ENCODE assay signal across 9 mouse cellular contexts in genomic region chr4:74012700-74013099, GRCm38 (mm10). TPM values are rescaled to one million over a fixed set of nuclear protein-coding genes. Genes with fewer than 3 reads are reported as not detected.
DNase-seq lines count a peak whose midpoint lies in the region; ATAC-seq and TF ChIP-seq lines count a peak whose summit lies in the region.
"Had no signal": no experiment of that assay in that cellular context is flagged by ENCODE, and none has a peak within 500 bp of the region (broad histone marks: within the 10 kb centered on the region; RNA-seq: fewer than 3 reads in every experiment).

No protein-coding gene starts in this region.

- no peaks in the 10 kb centered on the region for H3K9me3 ChIP-seq in heart, embryonic 16.5 days (replicated peaks; ENCODE audit: control insufficient read depth, low read length)
- no peaks in the 10 kb centered on the region for H3K9me3 ChIP-seq in forebrain, postnatal 0 days (ENCODE audit: low read length)
- H3K9me3 ChIP-seq in midbrain, embryonic 13.5 days = no peaks in the 10 kb centered on the region

- no peak overlapping the region for H3K27ac ChIP-seq in heart, embryonic 16.5 days (ENCODE audit: low read length)
- peak overlapping the region; percentile 93 for H3K27ac ChIP-seq in forebrain, postnatal 0 days (ENCODE audit: low read depth, low read length)
- H3K27ac ChIP-seq in midbrain, embryonic 13.5 days = peak overlapping the region; percentile 88
- H3K27ac ChIP-seq: liver, embryonic 14.5 days had no signal

- peaks cover 5% of the 10 kb centered on the region; the same call in 1 of the 2 replicates for H3K4me1 ChIP-seq in heart, embryonic 16.5 days (ENCODE audit: control insufficient read depth, insufficient read depth, low read length)
- H3K4me1 ChIP-seq in forebrain, postnatal 0 days (ENCODE audit: insufficient read depth) = no peaks in the 10 kb centered on the region
- peaks cover 22% of the 10 kb centered on the region for H3K4me1 ChIP-seq in midbrain, embryonic 13.5 days (replicated peaks)

- DNase-seq in heart, postnatal 4 days = no peak
- peak; percentile 52 for DNase-seq in brain, adult 2 months (ENCODE audit: low read depth, low spot score)
- DNase-seq in forebrain, postnatal 0 days = peak; percentile 66
- no peak for DNase-seq in thymus, postnatal 4 days
- no peak for DNase-seq in kidney, postnatal 25 days

- no peak for ATAC-seq in heart, embryonic 16.5 days (replicated peaks; ENCODE audit: extremely low read depth, insufficient read depth, low FRiP score)
- peak; percentile 43 for ATAC-seq in forebrain, postnatal 0 days
- ATAC-seq in midbrain, embryonic 13.5 days = peak; percentile 2; the same call in 1 of the 2 replicates
- no peak for ATAC-seq in inflammation-experienced regulatory T-cells, adult 6 months

- TF ChIP-seq CTCF in forebrain, postnatal 0 days (IDR thresholded peaks at IDR 0.05; ENCODE audit: low read depth) = no peak

- peaks cover 11% of the 10 kb centered on the region for H3K27me3 ChIP-seq in heart, embryonic 16.5 days (ENCODE audit: control insufficient read depth, insufficient read depth, low read length)
- H3K27me3 ChIP-seq in forebrain, postnatal 0 days (ENCODE audit: insufficient read depth, low read length) = no peaks in the 10 kb centered on the region
- H3K27me3 ChIP-seq in midbrain, embryonic 13.5 days = no peaks in the 10 kb centered on the region

- no peaks in the 10 kb centered on the region for H3K36me3 ChIP-seq in heart, embryonic 16.5 days (ENCODE audit: control insufficient read depth, insufficient read depth)
- H3K36me3 ChIP-seq in forebrain, postnatal 0 days (ENCODE audit: insufficient read depth) = no peaks in the 10 kb centered on the region
- H3K36me3 ChIP-seq in midbrain, embryonic 13.5 days = no peaks in the 10 kb centered on the region

- peak overlapping the region; percentile 62 for H3K4me3 ChIP-seq in heart, embryonic 16.5 days (ENCODE audit: low read length)
- H3K4me3 ChIP-seq in forebrain, postnatal 0 days (ENCODE audit: low read depth, low read length) = peak overlapping the region; percentile 43
- H3K4me3 ChIP-seq in midbrain, embryonic 13.5 days (replicated peaks) = peak overlapping the region; percentile 62

- WGBS in heart, embryonic 16.5 days = 39% methylated on average over 4 of the region's 4 CpGs
- WGBS in forebrain, postnatal 0 days = 30% methylated on average over 4 of the region's 4 CpGs
- WGBS in midbrain, embryonic 13.5 days = 38% methylated on average over 4 of the region's 4 CpGs

- peak overlapping the region; percentile 82 for H3K4me2 ChIP-seq in heart, embryonic 16.5 days (ENCODE audit: low read depth, low read length)
- peak overlapping the region; percentile 72 for H3K4me2 ChIP-seq in forebrain, postnatal 0 days (ENCODE audit: low read depth)
- peak overlapping the region; percentile 77 for H3K4me2 ChIP-seq in midbrain, embryonic 13.5 days (replicated peaks)

- no peak overlapping the region; the same call in 1 of the 2 replicates for H3K9ac ChIP-seq in heart, embryonic 16.5 days (ENCODE audit: low read length)
- H3K9ac ChIP-seq in forebrain, postnatal 0 days = peak overlapping the region; percentile 86
- peak overlapping the region; percentile 84 for H3K9ac ChIP-seq in midbrain, embryonic 13.5 days (replicated peaks)
- H3K9ac ChIP-seq: liver, embryonic 14.5 days had no signal

RNA-seq across cellular contexts. Expression of gene Frmd3, which starts 0.5 kb away (rescaled TPM):
- polyA plus RNA-seq in heart, embryonic 16.5 days (2015; fragmentation: Nextera tagmentation; extraction: Ambion mirVana) = 0.25 and 0.32 TPM in 2 replicates
- under 1 TPM; 0.16 to 0.19 TPM for total RNA-seq in heart, postnatal 4 days (2021)
- 28.1 and 32.9 TPM in 2 replicates for total RNA-seq in forebrain, postnatal 0 days (2014; rRNA removed)
- 20.4 and 29.7 TPM in 2 replicates for polyA plus RNA-seq in forebrain, postnatal 0 days (2015; fragmentation: Nextera tagmentation; extraction: Ambion mirVana)
- polyA plus RNA-seq in midbrain, embryonic 13.5 days (2015; fragmentation: Nextera tagmentation; extraction: Ambion mirVana) = 18.4 and 19.8 TPM in 2 replicates
- polyA plus RNA-seq in inflammation-experienced regulatory T-cells, adult 6 months (2017; shearing (Covaris generic)) = not detected

Comparison
In these comparisons a context has a peak if more than half of its experiments do, and no peak if none do; other contexts are left out.
1. ATAC-seq: peak in forebrain, postnatal 0 days (single experiment) and midbrain, embryonic 13.5 days (single experiment); none in heart, embryonic 16.5 days (single experiment) and inflammation-experienced regulatory T-cells, adult 6 months (single experiment).
2. DNase-seq: peak in brain, adult 2 months (single experiment) and forebrain, postnatal 0 days (single experiment); none in heart, postnatal 4 days (single experiment), thymus, postnatal 4 days (single experiment) and kidney, postnatal 25 days (0 of 2).
3. RNA of gene Frmd3, which starts 0.5 kb away (polyA plus RNA-seq): 20.4 to 29.7 TPM in forebrain, postnatal 0 days and 18.4 to 19.8 TPM in midbrain, embryonic 13.5 days; 0.25 to 0.32 TPM in heart, embryonic 16.5 days and not detected in inflammation-experienced regulatory T-cells, adult 6 months; every median in the first group is over 10 times any median in the second.
4. Peak in every context shown above with its lines, with median percentiles within 50 percentile points of each other: H3K4me2 ChIP-seq and H3K4me3 ChIP-seq.